Mouse (Mus musculus) gastrocnemius, adult 2 months (tissue): Measurements from ENCODE around the gene Kiss1. TPM values are rescaled to one million over a fixed set of nuclear protein-coding genes. Genes with fewer than 3 reads are reported as not detected.
"Not testable (repeated sequence)": the region's sequence is repeated elsewhere in the genome, so short reads cannot be mapped to it uniquely, and the experiment has no call there.

Source experiments
- DNase-seq: peaks from one replicate; pipeline ENCODE4 v3.0.0; 2022
- H3K27ac ChIP-seq: fragments of 200-600 bp; 2 replicates; pipeline ENCODE4 v1.8.1; 2022; ENCODE audit warnings: mild to moderate bottlenecking
- H3K4me3 ChIP-seq: fragments of 200-600 bp; 2 replicates; pipeline ENCODE4 v1.8.1; 2022; ENCODE audit warnings: mild to moderate bottlenecking, moderate library complexity
- CTCF ChIP-seq: fragments of 200-600 bp; IDR thresholded peaks from 2 replicates; pipeline ENCODE4 v1.8.1; 2022; ENCODE audit warnings: antibody characterized with exemption, mild to moderate bottlenecking, moderate library complexity
- intact Hi-C: fragments of 180-260 bp; cut with DNase I; formaldehyde crosslinking; loops from one replicate; pipeline ENCODE4 v1.15.1; 2025
- total RNA-seq, 2 experiments: library from RNA; stranded (reverse); gene quantifications; 2 replicates each; pipeline ENCODE4 v1.2.3; 2021

Gene Kiss1
- total RNA-seq, 2 experiments from 2014 or later, result not detected

DNA sequence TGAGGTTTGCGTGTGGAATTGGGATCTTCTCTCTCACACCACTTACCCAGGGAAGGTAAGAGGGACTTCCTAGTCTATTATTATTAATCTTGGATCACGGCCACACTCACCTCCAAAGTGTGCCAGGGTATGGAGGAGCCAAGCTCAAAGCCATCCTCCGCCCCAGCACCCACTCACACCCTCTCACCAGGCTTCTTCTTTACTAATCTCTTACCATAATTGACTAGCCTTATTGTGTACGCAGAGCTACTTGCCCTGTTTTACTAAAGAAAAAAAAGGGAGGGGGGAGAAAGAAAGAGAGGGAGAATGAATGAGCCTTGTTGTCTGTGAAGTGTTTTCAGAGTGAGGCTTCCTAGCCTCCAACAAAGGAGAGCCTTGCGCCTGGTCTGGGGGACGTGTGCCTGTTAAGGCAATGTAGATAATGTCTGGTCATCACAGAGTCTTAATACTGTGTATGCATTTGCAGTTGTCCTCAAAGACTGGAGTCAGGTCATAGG lies 6.7 kb downstream of the Kiss1 start:
- TF ChIP-seq CTCF, result no peak
- Histone ChIP-seq H3K27ac (no peak overlapping the region), H3K4me3 (no peak overlapping the region)
- DNase-seq, result peak; percentile 2
- intact Hi-C loops, result no loop called here

DNA sequence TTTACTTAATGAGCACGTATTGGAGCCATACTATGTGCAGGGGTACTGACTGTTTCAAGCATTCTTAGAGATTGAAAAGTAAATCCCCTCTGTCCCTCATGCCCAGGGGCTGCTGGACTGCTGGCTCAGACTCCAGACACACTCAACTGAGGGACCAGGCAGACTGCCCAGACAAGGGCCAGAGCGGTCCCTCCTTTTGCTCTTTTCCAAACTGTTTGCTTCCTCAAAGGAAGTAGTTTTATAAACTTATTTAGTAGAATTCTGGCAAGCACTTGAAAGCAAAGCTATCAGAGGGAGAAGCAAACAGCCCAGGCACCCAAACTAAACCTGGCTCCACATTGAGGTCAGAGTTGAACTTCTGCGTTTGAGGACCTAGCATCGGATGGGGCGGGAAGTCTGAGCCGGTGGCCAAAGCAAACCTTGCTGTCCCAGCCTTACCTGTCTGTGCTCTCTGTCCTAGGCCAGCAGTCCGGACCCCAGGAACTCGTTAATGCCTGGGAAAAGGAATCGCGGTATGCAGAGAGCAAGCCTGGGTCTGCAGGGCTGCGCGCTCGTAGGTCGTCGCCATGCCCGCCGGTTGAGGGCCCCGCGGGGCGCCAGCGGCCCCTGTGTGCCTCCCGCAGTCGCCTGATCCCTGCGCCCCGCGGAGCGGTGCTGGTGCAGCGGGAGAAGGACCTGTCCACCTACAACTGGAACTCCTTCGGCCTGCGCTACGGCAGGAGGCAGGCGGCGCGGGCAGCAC lies 7.4 kb downstream of the Kiss1 start:
- Histone ChIP-seq H3K27ac (no peak overlapping the region), H3K4me3 (peak overlapping the region; percentile 45)
- TF ChIP-seq CTCF, result no peak
- intact Hi-C loops, result no loop called here
- DNase-seq, result peak; percentile 6

DNA sequence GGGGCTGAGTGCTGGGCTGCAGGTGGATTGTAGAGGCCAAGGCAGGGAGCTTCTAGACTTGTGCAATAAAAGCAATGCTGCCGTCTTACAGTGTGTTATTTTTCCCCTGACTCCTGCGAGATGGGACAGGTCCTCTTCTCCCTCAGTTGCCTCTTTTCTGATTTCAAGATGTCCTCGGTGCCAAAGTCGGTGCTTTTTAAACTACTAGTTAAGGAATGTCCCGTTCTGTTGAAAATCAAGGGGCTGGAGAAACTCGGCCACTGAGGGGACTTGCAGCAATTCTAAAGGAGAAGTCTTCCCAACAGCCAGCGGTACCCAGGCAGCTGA lies 7.9 kb downstream of the Kiss1 start:
- no peak for DNase-seq
- Histone ChIP-seq H3K4me3 (peak overlapping the region; percentile 45), H3K27ac (no peak overlapping the region)
- TF ChIP-seq CTCF, result no peak
- intact Hi-C loops, result no loop called here

DNA sequence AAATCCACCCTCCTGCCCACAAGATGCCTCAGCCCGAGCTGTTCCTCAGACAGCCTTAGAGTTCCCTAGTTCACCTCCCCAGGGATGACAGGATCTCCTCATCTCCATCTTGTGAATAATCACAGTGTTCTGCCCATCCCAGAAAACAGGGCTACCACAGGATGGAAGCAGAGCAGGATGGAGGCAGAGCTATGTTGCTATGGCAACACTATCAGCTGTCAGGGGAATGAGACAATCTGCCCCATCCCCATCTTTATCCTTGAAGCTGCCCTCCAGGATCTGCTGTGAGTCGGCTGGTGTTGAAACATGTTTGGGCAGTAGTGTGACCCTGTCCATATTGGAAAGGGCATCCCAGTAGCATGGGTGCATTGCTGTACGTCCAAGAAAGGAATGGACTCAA lies 9.5 kb downstream of the Kiss1 start:
- no peak for TF ChIP-seq CTCF
- intact Hi-C loops, result no loop called here
- Histone ChIP-seq H3K4me3 (no peak overlapping the region), H3K27ac (no peak overlapping the region)
- no peak for DNase-seq

DNA sequence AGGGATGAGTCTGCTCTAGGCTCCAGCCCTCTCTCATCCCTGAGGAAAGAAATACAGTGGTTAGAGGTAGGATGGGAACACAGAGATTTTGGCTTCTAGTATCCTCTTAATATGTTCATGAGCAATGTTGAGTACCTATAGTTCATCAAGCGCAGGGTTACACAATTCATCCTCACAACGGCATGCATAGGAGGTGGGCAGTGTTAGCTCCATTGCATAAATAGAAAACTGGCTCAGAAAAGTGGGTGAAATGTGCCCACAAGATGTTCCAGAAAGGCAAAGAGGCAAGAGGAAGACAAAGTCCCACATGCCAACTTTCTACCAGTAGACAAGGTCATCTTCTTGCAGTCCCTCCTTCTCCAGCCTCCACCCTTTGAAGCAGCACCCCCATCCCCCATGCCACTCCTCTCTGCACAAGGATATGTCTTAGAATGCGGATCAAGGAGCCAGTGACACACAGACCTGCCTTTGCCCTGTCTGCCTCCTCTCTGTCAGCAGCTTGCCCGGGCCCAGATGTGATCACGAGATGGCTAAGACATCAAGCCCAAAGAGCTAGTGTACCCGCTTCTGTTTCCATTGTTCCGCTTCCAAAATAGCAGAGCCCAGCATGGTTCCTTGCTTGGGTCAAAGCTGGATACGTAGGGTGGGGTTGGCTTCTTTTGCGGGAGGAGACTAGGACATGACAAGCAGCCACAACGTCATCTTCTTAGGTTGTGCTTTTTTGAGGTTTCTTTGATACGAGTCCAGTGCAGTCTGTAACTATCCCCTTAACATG lies 11.2 kb downstream of the Kiss1 start:
- intact Hi-C loops, result no loop called here
- peak; percentile 6 for DNase-seq
- no peak for TF ChIP-seq CTCF

DNA sequence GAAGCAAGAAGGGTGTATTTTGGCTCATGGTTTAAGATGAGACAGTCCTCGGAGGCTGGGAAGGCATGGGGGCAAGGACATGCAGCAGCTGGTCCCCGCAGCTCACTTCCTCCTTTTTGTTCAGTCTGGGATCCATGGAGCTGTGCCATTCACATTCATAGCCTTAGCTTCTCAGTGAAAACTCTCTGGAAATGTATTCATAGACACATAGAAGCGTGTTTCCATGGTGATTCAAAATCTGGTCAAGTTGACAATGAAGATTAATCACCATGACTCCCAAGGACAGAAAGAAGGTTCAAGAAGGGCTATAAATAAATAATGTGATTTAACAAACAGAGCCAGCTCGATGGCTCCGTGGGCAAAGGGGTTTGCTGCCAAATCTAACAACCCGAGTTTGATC lies 12.3 kb downstream of the Kiss1 start:
- TF ChIP-seq CTCF, result no peak
- intact Hi-C loops, result no loop called here
- no peak overlapping the region for H3K27ac ChIP-seq
- no peak overlapping the region for H3K4me3 ChIP-seq
- DNase-seq, result no peak

More for the DNA sequence above, 11.2 kb downstream of the Kiss1 start:
- Histone ChIP-seq H3K27ac (no peak overlapping the region), H3K4me3 (no peak overlapping the region)

DNA sequence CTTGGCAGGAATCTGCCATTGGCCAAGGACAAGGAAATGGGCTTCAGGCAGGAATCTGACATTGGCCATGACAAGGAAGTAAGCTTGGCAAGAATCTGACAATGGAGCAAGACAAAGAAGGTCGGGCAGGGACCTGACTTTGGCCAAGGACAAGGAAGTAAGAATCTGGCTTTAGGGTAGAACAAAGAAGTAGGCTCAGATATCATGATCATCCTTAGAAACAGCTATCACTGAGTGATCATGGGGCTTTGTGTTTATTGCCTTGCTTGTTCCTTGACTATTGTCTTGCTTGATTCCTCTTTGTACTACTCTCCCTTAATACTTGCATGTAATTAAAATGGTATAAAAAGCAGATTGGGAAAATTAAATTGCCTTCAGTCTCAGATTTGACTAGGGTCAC lies 18.7 kb downstream of the Kiss1 start:
- H3K4me3 ChIP-seq, DNase-seq, intact Hi-C loops, H3K27ac ChIP-seq: not testable (repeated sequence)

DNA sequence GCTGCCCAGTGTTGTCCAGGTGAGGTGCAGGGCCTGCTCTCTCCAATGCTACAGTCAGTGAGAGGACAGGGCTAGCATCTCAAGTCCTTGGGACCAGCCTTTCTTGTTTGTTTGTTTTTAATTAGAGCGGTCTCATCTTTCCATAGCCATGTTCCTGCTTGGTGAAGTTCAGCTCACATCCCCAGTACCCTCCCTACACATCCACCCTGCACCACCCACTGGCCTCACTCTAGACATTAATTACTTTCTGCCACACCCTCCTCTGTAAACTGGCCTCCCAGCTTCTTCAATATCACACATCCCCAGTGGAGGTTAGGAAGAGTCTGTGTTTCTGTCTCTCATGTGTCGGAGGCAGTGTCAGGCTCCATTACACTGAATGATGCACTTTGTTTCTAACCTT lies 22.7 kb downstream of the Kiss1 start:
- Histone ChIP-seq H3K27ac (no peak overlapping the region), H3K4me3 (no peak overlapping the region)
- no peak for TF ChIP-seq CTCF
- no peak for DNase-seq
- intact Hi-C loops, result no loop called here

DNA sequence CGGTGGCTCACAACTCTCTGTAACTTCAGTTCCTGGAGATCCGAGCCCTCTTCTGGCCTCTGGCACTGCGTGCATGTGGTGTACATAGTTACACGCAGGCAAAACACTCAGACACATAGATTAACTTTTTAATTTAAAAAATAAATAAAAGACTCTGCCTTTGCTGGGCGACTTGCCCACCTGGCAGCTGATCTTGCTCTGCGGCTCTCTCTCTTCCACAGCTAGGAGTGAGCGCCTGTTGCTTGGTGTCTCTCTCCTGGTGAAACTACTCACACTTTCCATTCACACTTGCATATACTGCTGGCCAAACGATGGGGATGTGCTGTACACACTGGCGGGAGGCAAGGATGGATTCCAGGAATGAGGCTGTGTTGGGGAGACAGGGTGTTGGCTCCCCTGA lies 24.9 kb downstream of the Kiss1 start:
- DNase-seq, result no peak
- intact Hi-C loops, result no loop called here

DNA sequence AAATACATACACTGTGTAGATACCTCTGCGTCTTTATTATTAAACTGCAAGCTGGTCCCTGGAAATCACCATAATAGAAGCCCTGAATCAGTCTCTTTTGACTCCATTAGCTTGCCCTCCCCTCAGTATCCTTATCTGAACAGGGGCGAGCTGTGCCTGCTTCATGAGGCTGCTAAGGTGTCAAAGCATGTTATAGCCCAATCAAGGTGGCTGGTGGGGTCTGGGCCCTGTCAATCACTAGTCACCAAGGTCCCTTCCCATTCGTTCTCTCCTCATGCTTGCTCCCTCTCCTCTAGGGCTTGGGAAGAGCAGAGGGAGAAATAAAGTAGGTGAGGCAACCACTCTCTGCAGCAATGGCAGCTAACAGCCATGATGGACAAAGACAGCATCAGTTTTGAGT lies 25.6 kb downstream of the Kiss1 start:
- intact Hi-C loops, result no loop called here

More for the DNA sequence above, 24.9 kb downstream of the Kiss1 start:
- Histone ChIP-seq H3K27ac (no peak overlapping the region), H3K4me3 (no peak overlapping the region)
- no peak for TF ChIP-seq CTCF

DNA sequence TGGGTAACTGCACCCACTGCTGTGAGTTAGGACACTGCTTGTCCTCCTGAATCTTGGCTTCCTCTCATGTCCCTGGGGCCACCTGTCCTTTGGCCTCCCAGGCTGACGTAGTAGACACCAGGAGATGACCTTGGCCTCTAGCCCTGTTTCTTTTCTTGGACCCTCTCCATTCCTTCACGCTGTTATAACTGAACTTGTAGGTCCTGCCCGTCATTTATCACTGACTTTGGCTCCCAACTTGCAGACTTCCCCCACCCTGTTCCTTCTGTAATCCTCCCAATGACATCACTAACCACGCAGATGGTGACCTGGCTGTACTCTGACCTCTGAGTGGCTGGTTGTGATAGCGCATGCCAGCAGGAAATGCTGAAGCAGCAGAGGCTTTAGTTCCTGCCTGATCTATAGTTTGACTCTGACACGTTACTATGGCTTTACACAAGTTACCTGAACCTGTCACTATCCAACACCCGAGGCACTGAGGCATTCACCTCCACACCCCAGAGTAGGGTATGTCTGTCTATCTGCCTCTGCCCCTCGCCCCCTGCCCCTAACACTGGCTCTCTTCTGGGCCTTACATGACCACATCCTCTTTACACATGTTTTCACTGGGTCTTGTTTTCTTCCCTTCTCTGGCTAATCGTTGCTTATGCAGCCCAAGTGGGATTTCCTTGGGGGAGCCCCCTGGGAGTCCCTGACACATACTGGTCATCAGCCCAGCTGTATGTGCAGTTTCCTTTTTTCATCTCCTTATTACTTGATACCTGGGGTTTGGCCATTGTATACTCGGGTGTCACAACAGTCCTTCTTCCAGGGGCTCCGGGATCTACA lies 26.2 kb downstream of the Kiss1 start:
- no peak overlapping the region for H3K4me3 ChIP-seq
- no peak for DNase-seq
- intact Hi-C loops, result no loop called here
- no peak overlapping the region for H3K27ac ChIP-seq
- TF ChIP-seq CTCF, result no peak

More for the DNA sequence above, 25.6 kb downstream of the Kiss1 start:
- Histone ChIP-seq H3K4me3 (no peak overlapping the region), H3K27ac (no peak overlapping the region)
- DNase-seq, result no peak
- TF ChIP-seq CTCF, result no peak

DNA sequence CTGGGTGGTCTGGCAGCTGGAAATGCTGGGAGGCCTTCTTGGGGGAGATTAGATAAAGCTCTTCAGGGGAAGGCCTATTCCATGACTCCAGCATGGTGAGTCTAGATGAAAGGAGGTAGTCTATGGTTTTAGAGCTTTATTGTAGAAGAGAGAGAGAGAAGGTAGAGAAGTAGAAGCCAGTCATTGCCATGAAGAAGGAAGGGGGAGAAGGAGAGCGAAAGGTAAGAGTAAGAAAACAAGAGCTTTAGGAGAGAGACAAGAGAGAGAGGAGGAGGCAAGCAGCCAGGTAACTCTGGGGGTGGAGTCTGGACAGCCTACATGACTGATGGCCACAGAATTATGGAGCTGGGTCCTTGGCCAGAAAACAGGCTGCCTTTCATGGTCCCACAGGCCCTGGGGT lies 28.5 kb downstream of the Kiss1 start, which contains the start of gene Ren1:
TSS of gene Ren1 (plus strand) at position 301 of the 400 bp plus-strand sequence.
- intact Hi-C loops, result no loop called here
- H3K27ac ChIP-seq, result no peak within 1 kb of the TSS
- no peak for DNase-seq
- no peak for TF ChIP-seq CTCF
- no peak within 1 kb of the TSS for H3K4me3 ChIP-seq

DNA sequence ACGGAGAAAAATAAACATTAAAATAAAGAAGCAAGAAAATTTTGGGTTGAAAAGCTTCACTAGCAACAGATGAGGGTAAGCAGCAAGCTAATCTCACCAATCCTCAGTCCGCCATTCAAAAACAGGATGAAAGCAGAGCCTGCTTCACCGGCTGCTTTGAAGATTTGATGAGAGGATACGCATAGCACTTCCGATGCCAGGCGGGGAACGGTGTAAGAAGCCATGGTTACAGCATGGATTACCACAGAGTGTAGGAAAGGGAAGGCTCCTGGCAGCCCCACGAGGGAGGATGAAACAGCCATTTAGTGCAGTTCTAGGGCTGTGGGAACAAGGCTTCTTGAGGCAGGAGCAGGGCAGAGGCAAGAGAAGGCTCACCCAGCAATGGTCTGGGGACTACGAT lies 30.1 kb downstream of the Kiss1 start:
- no peak for DNase-seq
- intact Hi-C loops, result loop anchor here (2.0 kb wide), 3 partner anchors 37 to 205 kb away; no protein-coding TSS in a partner anchor
- no peak overlapping the region for H3K27ac ChIP-seq
- no peak overlapping the region for H3K4me3 ChIP-seq
- TF ChIP-seq CTCF, result no peak
